Mouse (Mus musculus): ENCODE measurements around the gene Gm45208.

DNA sequence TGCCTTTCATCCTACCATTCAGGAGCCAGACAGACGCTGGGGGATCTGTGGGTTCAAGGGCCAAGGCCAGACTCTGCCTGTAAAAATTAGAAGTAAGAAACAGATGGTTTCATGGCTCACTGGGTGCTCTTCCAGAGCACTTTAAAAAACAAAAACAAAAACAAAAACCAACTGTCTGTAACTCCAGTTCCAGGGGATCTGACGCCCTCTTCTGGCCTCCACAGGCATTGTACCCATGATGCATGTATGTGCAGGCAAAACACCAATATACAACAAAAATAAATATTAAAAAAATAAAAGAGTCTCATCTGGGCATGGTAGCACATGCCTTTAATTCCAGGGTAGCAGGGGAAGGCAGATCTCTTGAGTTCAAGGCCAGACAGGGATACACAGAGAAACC lies 50.7 kb downstream of the Gm45208 start:
- TF ChIP-seq CTCF (IDR thresholded peaks at IDR 0.05; ENCODE audit: borderline replicate concordance, control insufficient read depth, extremely low read depth, insufficient read depth, low read length, poor library complexity) (no peak), POLR2A (IDR thresholded peaks at IDR 0.05; ENCODE audit: control insufficient read depth, extremely low read depth, insufficient read depth, low read length, poor library complexity) (no peak)
